Mouse (Mus musculus): ENCODE data around the gene Hjurp.
"Not testable (repeated sequence)": the region's sequence is repeated elsewhere in the genome, so short reads cannot be mapped to it uniquely, and the experiment has no call there.

Hjurp gene

GRCm38 (mm10) chr1:88237311-88237710, 40.1 kb downstream of the Hjurp start:
- DNase-seq (ENCODE audit: low read depth): no peak

GRCm38 (mm10) chr1:88235894-88236415, 41.5 kb downstream of the Hjurp start:
- DNase-seq (ENCODE audit: low read depth): no peak

GRCm38 (mm10) chr1:88235046-88235893, 42.2 kb downstream of the Hjurp start:
- DNase-seq (ENCODE audit: low read depth): no peak

- no peak for DNase-seq (ENCODE audit: low read depth)
Observed at GRCm38 (mm10) chr1:88234646-88235045, 42.8 kb downstream of the Hjurp start.

GRCm38 (mm10) chr1:88234248-88234610, 43.2 kb downstream of the Hjurp start:
- DNase-seq (ENCODE audit: low read depth): no peak

- no peak for DNase-seq (ENCODE audit: low read depth)
Observed at GRCm38 (mm10) chr1:88233421-88234247, 43.8 kb downstream of the Hjurp start.

GRCm38 (mm10) chr1:88232664-88233380, 44.6 kb downstream of the Hjurp start:
- DNase-seq (ENCODE audit: low read depth): no peak

- DNase-seq (ENCODE audit: low read depth): no peak
Observed at GRCm38 (mm10) chr1:88231803-88232499, 45.5 kb downstream of the Hjurp start.

GRCm38 (mm10) chr1:88230981-88231802, 46.2 kb downstream of the Hjurp start:
- no peak for DNase-seq (ENCODE audit: low read depth)

GRCm38 (mm10) chr1:88230421-88230820, 47.0 kb downstream of the Hjurp start:
- no peak for DNase-seq (ENCODE audit: low read depth)

- no peak for DNase-seq (ENCODE audit: low read depth)
Observed at GRCm38 (mm10) chr1:88229986-88230385, 47.4 kb downstream of the Hjurp start.

GRCm38 (mm10) chr1:88229566-88229965, 47.9 kb downstream of the Hjurp start:
- DNase-seq (ENCODE audit: low read depth): no peak

GRCm38 (mm10) chr1:88228121-88228520, 49.3 kb downstream of the Hjurp start:
- DNase-seq (ENCODE audit: low read depth): no peak

- no peak for DNase-seq (ENCODE audit: low read depth)
Observed at GRCm38 (mm10) chr1:88227482-88227881, 50.0 kb downstream of the Hjurp start.

GRCm38 (mm10) chr1:88226670-88227379, 50.6 kb downstream of the Hjurp start, which contains the start of gene Mroh2a:
Gene Mroh2a (plus strand): TSS chr1:88226986.
- no peak for DNase-seq (ENCODE audit: low read depth)

- no peak for DNase-seq (ENCODE audit: low read depth)
Observed at GRCm38 (mm10) chr1:88225741-88226140, 51.7 kb downstream of the Hjurp start.

- not testable (repeated sequence) for DNase-seq (ENCODE audit: low read depth)
Observed at GRCm38 (mm10) chr1:88225301-88225700, 52.1 kb downstream of the Hjurp start.

- DNase-seq (ENCODE audit: low read depth): no peak
Observed at GRCm38 (mm10) chr1:88224029-88224776, 53.2 kb downstream of the Hjurp start.

GRCm38 (mm10) chr1:88223591-88223990, 53.8 kb downstream of the Hjurp start:
- DNase-seq (ENCODE audit: low read depth): no peak

All from NIH3T3 (cell line).